Mouse (Mus musculus) megakaryocyte-erythroid progenitor cell, adult 5 weeks (primary cell): ENCODE results near the gene Prpf18. TPM values are rescaled to one million over a fixed set of nuclear protein-coding genes. Genes with fewer than 3 reads are reported as not detected.

Source experiments
- polyA plus RNA-seq: library from polyadenylated mRNA; stranded (reverse); fragments of >175 nt; gene quantifications from 2 replicates; pipeline ENCODE4 v1.2.3, GENCODE M21; 2012

The Prpf18 gene
- polyA plus RNA-seq = 10.5 and 16.0 TPM in 2 replicates

DNA sequence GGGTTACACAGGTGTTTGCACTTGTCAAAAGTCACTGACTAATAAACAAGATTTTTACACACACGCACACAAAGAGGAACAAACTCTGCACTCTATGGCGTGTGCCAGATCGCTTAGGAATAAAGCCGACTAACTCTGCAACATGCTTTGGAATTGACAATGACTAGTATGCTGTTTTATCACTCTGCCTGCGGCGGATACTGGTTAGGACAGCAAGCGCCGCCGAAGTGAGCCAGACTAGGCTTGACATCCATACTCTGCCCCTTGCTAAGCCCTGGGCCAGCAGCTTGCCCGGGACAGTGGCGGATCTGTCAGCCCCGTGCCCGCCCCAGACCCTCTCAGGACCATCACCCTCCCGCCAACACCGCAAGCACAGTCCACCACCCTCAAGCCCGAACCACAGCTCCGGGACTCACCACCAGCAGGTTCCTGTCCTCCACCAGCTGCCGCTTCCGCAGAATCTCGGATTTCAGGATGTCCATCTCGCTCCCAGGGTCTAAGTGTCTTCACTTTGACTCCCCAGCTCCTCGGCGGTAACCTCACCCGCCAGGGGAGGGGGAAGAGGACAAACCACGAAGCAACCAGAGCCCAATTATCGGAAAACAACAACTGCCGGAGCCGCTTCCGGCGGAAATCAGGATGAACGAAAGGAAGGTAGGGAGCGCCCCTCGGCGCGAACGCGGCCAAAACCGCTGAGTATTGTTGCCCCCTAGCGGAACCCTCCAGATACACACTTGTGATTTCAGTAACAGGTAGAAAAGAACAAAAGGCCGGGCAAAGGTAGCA is at the start of gene Prpf18:
Gene Prpf18 (minus strand): TSS at position 614 of the 786 bp plus-strand sequence.

Other genes with a start within 250 kb of the Prpf18 start
- gene Bend7, start 65.7 kb upstream of the Prpf18 start, polyA plus RNA-seq = 0.23 and 0.29 TPM in 2 replicates
- gene Sephs1, start 229.5 kb upstream of the Prpf18 start, polyA plus RNA-seq = 6.6 and 6.7 TPM in 2 replicates